Mouse (Mus musculus) layer of hippocampus, postnatal 36 days (tissue): ENCODE measurements at regions not wholly inside any gene's neighbourhood (a gene's known extent, or its start where the extent isn't known, plus 50 kb on each side); places are given as distances from the start of the nearest gene placed in this dataset.
A peak's percentile ranks its signal among the peaks of the same experiment; 100 is the strongest.

Source experiments
- DNase-seq, 2 experiments: peaks; one replicate each; pipeline ENCODE4 v3.0.0; 2022

- DNase-seq: no peak
Observed at GRCm38 (mm10) chr12:12882931-12883553, 58.7 kb downstream of the Mycn start.

DNA sequence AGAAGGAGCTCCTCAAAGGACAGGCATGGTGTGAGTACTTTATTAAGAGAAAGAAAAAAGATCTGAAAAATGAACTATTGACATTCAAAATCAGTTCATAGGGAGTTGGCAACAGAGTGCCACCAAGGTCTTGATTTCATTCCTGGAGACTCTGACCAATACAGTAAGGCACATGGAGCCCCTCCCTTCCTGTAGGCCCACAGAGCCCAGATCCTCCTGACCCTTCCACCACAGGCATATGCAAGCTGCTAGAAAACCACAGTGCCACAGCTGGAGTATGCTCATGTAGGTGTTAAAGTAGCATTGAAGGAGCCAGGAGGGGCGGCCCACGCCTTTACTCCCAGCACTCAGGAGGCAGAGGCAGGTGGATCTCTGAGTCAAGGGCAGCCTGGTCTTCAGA is 63.7 kb downstream of the Mycn start:
- DNase-seq: no peak

- DNase-seq: peak; percentile 12 to 32
Observed at GRCm38 (mm10) chr12:12877539-12877938, 64.2 kb downstream of the Mycn start.

- DNase-seq: no peak
Observed at GRCm38 (mm10) chr12:12875976-12876745, 65.6 kb downstream of the Mycn start.

DNA sequence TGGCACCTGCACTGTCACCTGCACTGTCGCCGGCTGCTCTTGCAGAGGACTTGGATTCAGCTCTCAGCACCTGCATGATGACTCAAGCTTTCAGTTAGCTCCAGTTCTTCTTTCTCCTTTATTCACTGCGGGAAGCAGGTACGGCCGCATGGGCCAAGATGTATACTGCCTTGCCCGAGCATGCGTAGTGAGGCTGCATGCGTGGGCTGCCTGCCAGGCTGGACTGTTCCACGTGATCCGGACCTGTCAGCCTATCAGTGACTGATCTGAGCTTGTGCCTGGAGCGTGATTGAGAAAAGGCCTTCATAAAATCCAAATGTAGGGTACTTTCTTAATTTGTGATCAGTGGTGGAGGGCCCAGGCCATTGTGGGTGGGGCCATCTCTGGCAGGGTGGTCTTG is 68.2 kb downstream of the Mycn start:
- no peak for DNase-seq

DNA sequence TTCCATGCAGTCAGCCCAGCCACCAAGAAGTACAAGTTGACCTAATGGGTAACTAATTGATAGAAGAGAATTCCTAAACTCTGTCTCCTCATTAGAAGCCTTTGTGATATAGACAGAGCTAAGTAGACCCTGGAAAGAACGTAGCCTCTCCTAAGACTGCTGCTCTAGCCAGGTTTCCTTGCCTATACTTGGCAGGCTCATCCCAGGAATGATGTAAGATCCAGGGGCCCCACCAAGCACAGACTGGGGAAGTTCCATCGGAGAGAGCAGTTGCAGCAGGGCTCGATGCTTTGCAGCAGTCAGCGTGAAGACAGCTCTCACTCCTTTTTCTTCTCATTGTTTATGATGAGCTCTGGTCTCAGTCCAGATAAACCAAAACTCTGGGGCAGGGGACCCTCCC is 68.7 kb downstream of the Mycn start:
- no peak for DNase-seq

GRCm38 (mm10) chr12:12871272-12871671 is 70.4 kb downstream of the Mycn start:
- peak; percentile 38 to 52 for DNase-seq

- no peak for DNase-seq
Observed at GRCm38 (mm10) chr12:12866590-12866989, 75.1 kb downstream of the Mycn start.

DNA sequence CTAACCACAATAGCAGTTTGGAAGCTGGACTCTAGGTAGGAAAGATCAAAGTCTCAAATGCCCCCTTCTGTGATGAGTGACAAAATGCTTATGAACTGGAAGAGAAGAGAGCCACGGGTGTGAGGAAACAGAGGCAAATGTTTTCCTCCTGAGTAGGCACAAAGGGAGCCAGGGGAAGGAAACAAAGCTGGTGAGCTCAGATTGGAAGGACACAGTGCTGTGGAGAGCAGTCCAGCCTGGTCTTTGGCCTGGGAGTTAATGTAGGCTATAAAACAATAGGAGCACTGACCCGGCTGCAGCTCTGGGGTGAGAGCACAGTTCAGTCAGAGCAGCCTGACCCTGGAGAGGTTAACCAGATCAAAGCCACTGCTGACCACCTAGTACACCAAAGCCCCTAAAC is 91.0 kb downstream of the Mycn start:
- DNase-seq: no peak

DNA sequence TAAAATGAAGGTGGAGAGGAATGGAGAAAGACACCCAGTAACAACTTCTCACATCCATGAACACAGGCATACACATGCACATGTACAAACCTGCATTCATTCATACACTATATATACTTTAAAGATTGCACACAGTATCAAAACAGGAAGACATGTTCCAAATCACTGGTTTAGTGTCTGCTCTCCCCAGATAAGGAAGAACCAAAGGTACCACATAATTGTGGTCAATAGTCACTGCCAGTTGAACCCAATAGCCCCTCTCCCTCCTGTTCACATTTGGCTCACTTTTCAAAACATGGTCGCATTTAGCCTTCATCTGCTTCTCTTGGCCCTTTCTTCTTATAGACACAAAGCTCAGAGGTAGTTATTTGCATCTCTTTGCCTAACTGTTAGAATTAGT is 95.0 kb downstream of the Mycn start:
- DNase-seq: no peak

DNA sequence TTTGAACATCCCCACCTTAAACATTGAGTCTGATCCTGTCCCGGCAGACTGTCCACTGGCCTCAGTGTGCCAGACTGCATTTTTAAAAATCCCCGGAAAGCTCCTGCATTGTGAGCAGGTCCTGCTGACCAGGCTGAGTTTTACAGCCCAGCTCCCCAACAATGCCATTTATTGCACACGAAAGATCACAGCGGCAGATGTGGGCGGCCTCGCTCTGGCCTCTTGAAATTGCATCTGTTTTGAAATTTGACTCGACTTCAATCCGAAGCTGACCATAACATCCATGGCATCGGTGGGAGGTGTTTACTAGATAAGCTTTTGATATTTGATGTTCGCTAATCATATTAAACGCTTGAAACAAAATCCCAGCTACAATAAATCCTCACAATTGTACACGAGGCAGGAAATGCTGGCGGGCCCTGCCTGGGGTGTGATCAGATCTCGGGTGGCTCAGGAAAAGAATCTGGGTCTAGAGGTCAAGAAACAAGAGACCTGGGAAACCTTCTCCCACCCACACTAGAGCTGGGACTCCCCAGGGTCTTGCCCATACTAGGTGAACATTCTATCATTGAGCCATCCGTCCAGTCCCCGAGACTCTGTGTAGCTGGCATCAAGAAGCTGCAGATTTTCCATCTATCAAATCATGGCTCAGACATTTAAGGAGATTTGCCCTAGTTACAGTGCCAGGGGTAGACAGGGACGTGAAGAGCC is 99.3 kb downstream of the Mycn start:
- DNase-seq: no peak

GRCm38 (mm10) chr12:12841385-12842238 is 100.1 kb downstream of the Mycn start:
- no peak for DNase-seq

- DNase-seq: no peak
Observed at GRCm38 (mm10) chr12:12840661-12841384, 100.9 kb downstream of the Mycn start.

DNA sequence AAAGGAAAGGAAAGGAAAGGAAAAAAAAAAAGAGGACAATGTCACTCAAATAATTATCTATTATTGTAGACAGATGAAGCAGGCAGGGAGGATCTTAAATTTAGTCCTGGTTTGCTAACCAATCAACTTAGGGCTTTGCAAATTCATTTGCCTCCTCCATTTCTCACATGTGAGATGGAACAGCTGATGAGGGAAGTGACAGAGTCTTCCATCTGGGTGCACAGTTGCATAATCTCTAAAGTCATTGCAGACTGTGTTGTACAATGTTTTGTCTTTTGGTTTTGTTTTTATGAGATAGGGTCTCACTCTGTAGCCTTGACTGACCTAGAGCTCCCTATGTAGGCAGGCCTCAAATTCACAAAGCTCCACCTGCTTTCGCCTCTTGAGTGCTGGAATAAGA is 103.9 kb downstream of the Mycn start:
- peak in 1 of 2 experiments; percentile 14 for DNase-seq

- no peak for DNase-seq
Observed at GRCm38 (mm10) chr12:12827821-12828641, 113.7 kb downstream of the Mycn start.

- DNase-seq: no peak
Observed at GRCm38 (mm10) chr12:12827379-12827778, 114.3 kb downstream of the Mycn start.

GRCm38 (mm10) chr12:12826431-12826830 is 115.3 kb downstream of the Mycn start:
- DNase-seq: no peak

- peak; percentile 65 to 74 for DNase-seq
Observed at GRCm38 (mm10) chr12:12825842-12826241, 115.9 kb downstream of the Mycn start.

DNA sequence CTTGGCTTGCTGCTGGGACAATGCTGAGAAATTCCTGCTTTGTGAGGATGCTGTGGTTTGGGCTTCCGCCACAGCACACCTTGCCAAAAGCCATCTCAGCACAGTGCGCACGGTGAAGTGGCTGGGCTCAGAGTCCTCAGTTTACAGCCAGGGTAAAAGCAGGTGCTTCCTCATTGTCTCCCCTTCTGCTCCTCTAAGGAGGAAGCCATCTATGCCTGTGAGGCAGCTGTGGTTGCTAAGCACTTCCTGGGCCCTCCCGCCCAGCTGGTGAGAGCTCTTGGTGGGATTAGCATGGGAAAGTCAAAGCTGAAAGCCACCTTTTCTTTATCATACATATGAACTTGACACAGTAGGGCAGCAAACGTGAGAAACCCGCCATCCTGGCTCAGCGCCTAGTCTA is 120.2 kb downstream of the Mycn start:
- no peak for DNase-seq

- DNase-seq: no peak
Observed at GRCm38 (mm10) chr12:12820668-12821351, 120.9 kb downstream of the Mycn start.
